Mouse (Mus musculus): ENCODE data around the gene Kcnq1. TPM values are rescaled to one million over a fixed set of nuclear protein-coding genes. Genes with fewer than 3 reads are reported as not detected.

Gene Kcnq1
- total and polyA plus RNA-seq, 3 experiments = 1.9 to 17.2 (median 4.1) TPM

DNA sequence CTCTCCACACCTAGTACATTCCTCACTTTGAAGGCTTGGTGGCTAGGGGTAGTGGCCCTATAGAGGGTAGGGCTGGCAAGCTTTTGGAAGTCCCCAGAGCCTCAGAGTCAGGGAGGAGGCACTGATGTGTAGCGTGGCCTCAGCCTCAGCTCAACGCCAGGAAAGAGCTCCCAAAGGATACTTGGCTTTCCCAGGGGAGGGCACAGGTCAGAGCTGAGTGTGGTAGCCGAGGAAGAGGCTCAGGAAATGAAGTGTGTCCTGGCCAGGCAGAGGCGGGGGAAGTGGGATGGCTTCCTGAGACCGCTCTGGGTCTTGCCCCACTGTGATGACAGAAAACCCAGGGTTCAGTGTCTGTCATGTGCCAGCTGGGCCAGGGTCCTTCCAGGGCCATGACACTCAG, 30.4 kb downstream of the Kcnq1 start:
- DNase-seq = peak; percentile 36

DNA sequence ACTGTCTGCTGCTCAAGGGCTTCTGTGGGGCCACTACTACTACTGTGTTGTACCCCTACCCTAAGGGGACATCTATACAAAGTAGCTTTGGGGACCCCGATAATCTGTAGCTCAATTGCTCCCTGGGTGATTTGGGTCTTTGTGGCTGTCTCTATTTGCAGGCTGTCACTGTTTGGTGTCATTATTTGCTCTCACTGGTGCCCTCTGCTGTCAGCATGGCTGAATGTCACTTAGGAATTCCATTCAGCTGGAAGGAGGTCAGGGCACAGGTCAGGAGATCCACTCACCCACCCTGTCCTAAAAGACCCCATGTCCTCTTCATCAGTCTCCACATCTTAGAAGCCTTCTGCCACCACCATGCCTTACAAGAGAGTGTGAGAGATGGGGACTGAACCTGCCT, 32.6 kb downstream of the Kcnq1 start:
- DNase-seq = peak; percentile 65

DNA sequence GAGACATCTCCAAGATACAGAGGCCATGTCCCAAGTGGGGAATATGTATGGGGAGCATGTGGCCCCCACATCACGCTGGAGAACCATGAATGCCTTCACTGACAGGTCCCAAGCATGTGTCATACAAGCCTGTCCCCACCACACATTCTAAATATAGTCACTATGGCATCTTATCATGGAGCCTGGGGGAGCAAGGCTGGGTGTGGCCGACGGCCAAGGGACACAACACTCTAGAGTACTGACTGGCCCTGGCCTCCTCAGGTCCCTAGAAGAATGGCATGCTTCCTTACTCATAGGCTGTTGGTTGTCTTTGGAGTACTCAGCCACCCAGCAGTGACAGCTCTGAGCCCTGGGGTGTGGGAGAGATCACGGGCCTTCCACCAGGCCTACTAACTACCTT, 33.8 kb downstream of the Kcnq1 start:
- DNase-seq = no peak

DNA sequence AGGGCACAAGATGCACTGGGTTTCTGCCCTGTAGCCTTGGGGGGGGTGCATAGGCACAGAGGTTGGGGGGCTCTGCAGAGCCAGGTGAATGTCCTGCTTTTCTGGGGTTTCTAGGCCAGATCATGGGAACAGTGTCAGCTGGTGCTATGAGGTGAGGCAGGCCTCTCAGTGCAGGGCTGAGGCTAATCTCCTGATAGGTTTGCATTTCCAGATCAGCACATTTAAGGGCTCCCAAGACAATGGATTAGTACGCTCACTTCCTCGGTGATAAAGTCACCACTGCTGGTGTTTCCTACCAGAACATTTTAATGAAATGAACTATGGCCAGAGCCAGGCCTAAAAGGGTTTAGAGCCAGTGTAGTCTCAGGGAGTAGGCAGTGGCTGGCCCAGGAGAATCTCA, 36.5 kb downstream of the Kcnq1 start:
- DNase-seq = no peak

DNA sequence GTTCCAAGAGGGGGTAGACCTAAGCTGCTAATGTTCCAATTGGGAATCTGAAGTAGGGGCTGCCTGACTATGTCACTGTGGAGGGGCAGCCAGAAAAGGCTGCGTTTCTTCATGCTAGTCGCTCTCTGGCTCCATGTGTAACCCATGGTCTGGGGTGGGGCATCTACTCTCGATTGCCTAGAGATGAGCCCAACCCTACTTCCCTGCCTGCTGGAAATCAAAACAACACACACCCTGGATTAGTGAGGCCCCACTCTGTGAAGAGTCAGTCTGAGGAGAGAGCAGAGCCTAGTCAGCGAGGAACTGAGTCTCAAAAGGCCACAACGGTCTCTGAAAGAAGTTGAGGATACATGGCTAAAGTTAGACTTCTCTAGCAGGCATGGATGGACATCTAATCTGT, 40.9 kb downstream of the Kcnq1 start:
- DNase-seq = no peak

DNA sequence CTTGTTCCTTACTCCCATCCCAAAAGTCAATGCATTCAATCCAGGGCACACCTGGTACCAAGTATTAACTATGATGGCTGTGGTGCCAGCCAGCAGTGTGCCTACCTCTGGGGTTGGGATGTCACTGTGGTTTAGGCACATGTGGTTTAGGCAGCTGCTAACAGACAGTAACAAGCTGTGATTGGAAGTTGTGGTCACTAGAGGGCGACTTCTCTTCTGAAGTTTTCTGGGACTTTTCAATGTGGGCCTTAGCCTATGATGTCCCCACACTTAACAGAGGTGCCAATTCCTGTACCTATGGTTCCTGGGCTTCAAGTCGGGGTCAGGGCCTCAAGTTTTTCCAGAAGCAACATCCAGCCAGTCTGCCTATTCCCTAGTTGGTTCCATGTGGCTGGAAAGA, 45.0 kb downstream of the Kcnq1 start:
- DNase-seq = peak; percentile 52

DNA sequence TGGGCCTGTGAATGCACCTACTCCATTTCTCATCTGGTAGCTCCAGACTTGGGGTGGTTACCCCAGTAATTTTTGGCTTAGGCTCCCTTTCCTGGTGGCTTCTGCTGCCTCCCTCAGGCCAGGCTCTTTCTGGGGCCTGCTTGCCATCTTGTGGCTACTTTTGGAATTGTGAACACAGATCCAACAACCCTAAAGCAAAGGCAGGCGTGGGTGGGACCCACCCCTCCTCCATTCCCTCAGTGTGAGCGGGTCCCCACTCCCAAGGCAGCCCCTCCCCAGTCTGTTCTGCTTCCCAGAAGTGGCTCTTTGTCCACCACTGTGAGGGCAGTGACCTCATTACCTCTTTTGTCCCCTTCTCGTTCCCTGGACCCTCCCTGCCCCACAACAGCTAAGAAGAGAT, 46.2 kb downstream of the Kcnq1 start:
- no peak for DNase-seq

DNA sequence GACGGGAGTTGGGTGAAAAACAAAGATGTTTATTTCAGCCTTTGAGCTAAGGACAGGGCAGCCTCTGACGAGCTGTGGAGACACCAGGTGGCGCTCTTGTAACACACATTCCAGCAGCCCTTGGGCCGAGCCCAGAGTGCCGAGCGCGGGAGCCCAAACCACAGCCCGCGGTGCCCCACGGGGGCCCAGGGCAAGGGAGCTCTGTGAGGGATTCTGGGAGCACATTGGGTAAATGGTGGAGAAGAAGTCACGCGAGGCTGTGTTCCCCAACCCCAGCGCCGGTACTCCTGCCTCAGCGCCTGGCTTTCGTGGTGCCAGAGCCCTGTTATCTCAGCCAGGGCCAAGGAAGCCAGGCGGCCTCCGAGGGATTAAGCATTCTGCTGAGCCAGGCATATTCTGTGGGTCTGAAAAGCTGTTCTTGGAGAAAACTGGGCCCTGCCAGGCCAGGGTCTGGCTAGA, 47.8 kb downstream of the Kcnq1 start:
- DNase-seq = peak; percentile 89

DNA sequence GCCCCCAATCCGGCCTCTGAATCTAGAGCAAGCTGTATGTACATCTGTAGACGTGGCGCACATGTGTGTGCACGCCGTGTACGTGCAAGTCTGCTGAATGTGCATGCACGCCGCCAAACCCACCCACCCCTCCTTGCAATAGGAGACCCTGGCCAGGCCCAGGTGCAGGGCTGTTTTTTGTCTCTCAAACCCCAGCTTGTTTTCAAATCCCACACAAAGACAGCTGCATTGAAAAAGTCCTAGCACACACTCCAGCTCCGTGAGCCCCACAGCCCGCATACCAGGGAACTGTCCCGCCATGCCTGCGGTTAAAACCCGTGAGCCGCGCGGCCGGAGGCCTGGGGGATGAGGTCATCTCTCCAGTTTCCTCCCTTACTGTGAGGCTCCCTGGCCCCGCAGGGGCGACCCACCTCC, 48.3 kb downstream of the Kcnq1 start:
- DNase-seq = peak; percentile 43

DNA sequence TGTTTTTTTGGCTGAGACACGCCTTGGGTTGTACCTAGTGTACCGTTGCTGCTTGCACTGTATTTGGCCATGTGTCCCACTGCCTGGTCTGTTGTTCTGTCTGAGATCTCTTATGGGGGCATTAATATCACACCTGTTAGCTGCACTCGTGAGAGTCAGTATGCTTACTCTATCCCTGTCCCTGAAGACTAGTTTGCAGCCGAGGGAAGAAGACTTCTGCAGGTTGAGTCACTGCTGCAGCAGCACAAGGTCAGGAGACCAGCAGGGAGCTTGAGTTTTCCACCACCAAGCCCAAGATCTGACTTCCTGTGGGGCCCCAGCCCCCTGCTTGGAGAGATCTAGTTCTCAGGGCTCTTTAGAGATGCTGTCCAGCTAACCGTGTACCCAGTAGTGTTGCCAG, 49.1 kb downstream of the Kcnq1 start:
- DNase-seq = no peak

DNA sequence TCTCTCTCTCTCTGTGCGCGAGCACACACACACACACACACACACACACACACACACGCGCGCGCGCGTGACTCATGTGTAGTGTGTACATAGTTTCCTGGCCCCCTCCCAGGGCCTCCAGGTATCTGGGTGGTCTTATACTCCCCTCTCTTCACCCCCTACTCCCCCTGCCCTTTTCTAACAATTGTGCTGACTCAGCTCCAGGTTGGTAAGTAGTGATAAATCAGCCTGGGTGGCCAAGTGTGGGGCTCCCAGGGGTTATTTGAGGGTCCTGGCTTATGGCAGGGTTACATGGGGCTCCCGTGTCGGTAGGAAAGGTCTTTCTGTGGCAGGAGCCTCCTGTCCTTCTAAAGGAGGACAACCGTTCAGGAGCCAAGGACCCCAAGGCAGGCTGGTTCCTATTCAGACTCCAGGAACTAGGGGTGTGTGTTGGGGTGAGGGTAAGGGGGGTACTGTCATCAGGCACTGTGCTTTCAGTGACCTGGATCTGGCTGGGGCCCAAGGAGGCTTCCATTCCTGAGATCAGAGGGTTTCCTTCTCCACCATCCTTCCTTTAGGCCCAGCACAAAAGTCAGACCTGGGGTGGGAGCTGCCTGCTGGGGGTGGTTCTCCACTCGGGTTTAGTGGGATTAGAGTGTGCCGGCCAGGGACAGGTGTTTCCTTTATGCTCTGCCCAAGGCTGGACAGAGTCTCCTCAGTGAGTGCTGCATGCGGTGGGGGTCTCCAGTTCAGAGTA, 52.7 kb downstream of the Kcnq1 start:
- DNase-seq = no peak

DNA sequence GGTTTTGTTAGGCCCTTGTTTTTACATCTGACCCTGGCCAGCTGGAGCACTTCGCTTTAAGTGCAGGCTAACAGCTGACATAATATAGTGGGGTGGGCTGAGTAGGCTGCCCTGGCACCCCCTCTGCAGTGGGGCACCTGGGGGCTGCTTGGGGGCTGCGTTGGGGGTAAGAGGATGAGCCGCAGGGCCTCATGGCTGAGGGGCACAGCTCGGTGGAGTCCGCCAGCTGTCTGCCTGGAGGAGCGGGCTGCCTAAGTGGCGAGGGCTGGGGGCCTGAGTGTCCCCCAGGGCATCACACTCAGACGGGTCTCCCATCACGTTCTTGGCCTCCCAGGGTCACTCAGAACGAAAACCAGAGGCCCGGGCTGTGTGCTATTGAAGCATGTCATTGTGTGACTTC, 53.3 kb downstream of the Kcnq1 start:
- no peak for DNase-seq

DNA sequence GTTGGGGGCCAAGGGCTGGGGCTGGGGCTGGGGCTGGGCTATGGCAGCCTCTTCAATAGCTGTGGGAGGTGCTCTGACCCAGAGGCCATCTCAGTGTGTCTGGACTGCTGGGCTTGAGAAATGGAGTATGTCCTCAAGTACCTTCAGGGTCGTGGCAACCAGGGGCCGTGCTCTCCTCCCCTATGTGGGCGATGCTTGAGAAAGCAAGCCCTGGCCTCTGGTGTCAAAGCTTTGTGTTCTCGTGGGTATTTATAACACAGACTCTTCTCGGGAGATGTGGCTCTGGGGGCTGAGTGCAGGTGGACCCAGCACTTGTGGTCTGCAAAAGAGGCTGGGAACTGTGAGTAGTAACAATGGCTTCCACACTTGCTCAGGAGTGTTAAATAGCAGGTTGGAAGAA, 53.9 kb downstream of the Kcnq1 start:
- DNase-seq = no peak

DNA sequence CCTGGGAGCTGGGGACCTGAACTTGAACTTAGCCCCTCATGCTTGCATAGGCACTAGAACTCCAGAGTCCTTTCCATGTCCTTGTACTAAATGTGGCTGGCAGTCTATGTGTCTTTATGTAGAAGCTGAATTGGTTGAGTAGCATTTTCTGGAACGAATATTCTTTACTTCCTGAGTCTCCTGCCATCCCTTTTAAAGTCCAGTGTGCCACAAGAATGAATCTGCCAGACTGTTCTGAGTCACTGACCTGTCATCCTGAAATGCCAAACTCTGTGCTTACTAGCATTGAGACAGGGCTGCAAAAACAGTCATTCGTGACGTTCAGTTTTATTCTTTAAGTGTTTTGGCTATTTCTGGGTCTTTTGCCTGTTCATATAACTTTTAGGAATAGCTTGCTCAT, 55.9 kb downstream of the Kcnq1 start:
- peak; percentile 57 for DNase-seq

DNA sequence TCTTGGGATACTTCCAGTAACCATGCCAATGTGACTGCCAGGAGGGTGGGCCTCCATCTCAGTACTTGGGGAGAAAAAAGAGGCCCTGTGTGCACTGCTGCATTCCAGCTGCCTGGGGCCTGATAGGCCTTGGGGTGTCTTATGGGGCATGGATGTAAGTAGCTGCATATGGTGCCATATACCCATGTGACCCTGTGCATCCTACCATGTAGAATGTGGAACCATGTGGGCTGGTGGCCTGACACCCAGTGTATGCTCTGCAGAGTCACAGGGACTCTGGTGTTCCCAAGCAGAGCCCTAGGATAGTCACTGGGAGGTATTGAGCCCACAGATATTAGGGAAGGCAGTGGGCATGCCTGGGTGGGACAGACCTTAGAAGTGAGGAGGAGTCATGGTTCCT, 57.9 kb downstream of the Kcnq1 start:
- no peak for DNase-seq

DNA sequence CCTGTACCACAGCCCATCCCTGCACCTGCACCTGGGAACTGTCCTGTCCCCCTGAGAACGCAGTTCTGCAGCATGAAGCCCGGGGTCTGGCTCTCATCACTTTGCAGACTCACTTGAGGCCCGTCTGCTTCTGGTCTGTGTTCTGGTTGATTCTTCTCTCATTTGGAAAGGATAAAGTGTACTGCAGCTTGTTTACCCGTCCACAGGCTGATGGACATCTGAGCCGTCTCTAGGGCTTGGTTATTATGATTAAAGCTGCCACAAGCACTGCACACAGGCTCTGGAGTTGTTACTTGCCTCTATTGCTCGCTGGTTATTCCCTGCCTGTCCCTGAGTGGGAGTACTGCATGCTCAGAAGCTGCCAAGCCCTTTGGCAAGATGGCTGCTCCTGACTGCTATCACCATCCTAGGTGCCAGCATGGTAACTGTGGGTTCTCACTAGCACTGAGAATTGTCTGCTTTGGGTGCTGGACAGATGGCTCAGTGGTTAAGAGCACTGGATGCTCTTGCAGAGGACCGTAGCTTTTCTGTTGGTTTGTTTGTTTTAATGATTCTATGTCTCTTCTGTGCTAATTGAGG, 59.6 kb downstream of the Kcnq1 start:
- no peak for DNase-seq

DNA sequence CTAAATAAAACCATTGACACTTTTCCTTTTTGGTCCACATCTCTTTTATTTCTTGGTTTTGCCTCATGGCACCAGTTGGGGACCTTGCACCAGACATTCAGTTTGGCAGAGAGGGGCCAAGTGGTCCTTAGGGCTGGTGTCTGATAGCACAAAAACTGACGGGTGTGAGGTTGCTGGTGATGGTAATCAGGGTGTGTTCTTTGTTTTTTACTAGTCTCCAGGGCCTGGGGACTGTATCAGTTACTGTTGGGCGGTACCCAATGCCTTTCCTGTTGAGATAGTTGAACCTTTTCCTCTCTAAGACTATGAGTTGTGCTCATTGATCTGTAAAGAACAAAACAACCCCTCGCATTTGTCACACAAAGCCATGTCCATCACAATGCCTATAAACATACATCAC, 61.1 kb downstream of the Kcnq1 start:
- no peak for DNase-seq

DNA sequence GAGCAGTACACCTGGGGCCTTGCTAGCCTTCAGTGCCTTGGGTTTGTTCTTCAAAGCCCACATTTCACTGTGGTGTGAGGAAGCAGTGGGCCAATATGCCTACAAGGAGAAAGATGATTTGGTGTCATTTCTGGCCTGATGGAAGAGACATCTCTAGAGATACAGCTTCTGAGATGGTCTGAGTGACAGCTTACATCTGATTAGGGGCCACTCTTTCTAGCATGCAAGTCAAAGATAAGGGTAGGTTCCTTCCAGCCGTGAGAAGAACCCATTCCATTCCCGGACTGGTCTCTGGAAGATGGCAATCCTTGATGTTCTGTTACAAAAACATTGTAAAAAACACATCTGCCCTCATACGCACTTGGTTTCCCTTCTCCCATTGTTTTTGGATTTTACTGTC, 63.2 kb downstream of the Kcnq1 start:
- no peak for DNase-seq

DNA sequence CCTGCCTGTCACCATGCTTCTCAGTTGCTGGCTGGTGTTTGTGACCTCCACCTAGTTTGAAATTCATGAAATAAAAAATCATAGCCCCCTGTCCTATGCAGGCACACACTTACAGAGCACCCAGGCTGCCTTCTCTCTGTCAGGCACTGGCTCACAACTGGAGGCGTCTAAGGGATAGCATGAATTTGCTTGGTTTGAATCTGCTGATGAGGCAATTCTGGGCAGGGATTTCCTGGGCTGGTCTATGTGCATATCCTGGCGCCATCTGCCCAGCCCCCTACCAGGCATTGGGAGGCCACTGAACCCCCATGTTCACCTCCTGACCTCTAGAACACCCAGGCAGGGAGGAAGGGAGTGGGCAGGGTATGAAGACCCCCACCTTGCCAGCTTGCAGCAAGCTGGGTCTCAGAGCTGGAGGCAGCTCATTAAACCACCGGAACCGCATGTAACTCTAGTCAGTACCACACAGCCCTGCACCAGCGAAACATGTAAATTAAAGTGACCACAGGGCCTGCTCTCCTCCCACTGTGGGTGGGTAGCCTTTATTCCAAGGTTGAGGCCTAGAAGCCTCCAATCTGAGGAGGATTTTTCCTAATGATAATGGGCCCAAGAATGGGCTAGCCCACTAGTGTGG, 66.9 kb downstream of the Kcnq1 start:
- no peak for DNase-seq

DNA sequence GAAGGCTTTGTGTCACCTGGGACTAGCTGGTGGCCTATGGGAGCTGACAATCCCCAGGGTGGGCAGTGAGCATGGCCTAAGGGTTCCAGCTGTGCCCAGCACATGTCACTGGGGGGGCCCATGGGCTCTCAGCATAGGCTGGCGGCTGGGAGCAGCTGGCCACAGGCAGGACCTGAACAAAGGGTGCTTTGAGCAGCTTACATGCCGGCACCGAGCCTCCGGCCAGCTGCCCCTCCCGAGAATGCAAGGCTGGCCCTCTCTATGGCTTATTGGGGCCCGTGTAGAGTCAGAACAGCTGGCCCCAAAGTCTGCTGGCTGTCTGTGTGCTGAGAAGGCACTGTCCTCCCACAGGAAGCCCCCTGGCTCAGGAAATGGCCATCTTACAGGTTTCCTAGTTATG, 68.5 kb downstream of the Kcnq1 start:
- no peak for DNase-seq

DNA sequence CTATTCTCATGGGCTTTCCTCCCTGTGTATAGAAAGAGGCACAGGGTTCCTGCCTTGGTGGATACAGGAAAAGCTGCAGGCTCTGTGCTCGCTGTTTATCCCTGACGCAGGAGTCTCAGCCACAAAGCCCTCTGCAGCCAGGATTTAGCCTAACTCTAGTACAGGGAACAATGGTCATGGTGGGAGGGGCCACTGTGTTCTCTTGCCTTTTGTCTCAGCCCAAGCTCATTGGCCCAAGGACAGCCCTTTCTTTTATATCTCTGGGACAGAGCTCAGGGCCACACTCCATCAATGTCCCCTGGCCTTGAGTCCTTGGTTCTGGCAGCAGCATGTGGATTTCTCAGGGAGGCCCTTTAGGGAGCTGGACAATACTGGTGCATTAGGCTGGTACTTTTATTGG, 72.7 kb downstream of the Kcnq1 start:
- DNase-seq = peak; percentile 91

DNA sequence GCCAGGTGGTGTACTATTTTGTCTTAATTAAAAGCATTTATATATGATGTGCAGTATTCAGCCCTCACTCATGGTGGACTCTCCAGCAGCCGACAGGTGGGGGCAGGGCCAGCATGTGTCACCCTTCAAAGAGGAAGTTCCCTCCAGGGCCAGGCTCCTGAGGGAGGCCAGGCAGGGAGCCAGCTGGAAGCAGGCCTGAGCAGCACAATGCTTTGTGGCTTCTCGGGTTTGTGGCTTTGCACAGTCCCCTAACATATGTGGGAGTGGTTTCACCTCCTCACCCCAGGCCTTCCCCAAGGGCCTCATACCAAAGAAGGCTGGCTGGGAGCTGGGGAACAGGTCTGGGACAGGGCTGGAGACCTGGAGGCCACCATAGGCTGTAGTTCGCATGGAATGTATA, 74.6 kb downstream of the Kcnq1 start:
- peak; percentile 93 for DNase-seq

DNA sequence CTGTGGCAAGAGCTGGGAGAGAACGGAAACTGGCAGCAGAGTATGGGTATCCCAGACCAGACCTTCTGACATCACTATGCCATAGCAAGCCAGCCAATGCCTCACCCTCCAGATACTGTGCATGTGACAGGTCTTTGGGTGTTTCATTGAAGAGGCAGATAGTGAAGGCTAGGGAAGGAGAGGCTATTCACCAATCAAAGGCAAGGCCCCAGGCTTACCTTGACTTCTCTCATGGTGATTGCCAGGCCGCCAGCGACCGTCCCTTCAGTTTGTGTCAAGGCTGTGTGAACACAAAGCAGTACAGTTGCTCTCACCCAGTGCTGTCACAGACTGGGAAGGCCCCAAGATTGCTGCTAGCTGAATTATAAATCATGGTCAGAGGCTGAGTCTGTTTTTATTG, 75.1 kb downstream of the Kcnq1 start:
- peak; percentile 87 for DNase-seq

DNA sequence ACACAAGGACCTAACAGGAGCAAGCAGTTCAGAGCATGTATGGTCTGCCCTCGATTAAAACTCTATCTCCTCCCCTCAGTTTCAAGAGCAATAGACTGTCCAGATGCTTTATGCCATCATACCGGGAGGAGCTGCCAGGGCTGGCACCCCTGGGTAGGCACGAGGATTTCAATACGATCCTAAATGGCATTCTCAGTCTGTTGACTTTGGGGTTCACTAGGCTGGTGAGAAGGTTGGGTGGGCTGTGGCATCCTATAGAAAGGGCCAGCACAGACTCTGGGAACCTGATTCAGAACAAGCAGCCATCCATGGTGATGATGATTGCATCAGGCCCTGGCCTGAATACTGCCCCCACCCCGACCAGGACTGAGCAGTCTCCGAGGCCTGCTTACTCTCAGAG, 79.3 kb downstream of the Kcnq1 start:
- DNase-seq = no peak
